Mouse (Mus musculus) layer of hippocampus, adult 18-20 months (tissue): ENCODE data around the gene Zfp11. TPM values are rescaled to one million over a fixed set of nuclear protein-coding genes. Genes with fewer than 3 reads are reported as not detected.
"Not testable (repeated sequence)": the region's sequence is repeated elsewhere in the genome, so short reads cannot be mapped to it uniquely, and the experiment has no call there.

Experiments
- DNase-seq, 2 experiments: peaks; one replicate each; pipeline ENCODE4 v3.0.0; 2022; ENCODE audit warnings: low spot score in 2 of 2
- long read RNA-seq: library from polyadenylated mRNA; stranded (forward); transcript quantifications from one replicate; pipeline ENCODE4 v2.0.0, GENCODE M21; 2021
- total RNA-seq, 2 experiments: library from RNA; stranded (reverse); gene quantifications; 2 replicates each; pipeline ENCODE4 v1.2.3; 2021

The Zfp11 gene
- total RNA-seq, result 1 to 10 TPM; 6.7 to 7.3 TPM
- long read RNA-seq, transcript Zfp11-201 (3 exons, 3,929 nt), result major isoform, 8 of 11 reads
- long read RNA-seq, partial matches to known transcripts, result 1 of 11 reads
- long read RNA-seq, other reads (novel, unspliced or antisense), result 2 of 11 reads

- DNase-seq, result peak; percentile 57 to 85
These were observed at the start of gene Zfp11 for GRCm38 (mm10) chr5:129670036-129670458. Zfp11 (minus strand) TSS chr5:129670099.

DNA sequence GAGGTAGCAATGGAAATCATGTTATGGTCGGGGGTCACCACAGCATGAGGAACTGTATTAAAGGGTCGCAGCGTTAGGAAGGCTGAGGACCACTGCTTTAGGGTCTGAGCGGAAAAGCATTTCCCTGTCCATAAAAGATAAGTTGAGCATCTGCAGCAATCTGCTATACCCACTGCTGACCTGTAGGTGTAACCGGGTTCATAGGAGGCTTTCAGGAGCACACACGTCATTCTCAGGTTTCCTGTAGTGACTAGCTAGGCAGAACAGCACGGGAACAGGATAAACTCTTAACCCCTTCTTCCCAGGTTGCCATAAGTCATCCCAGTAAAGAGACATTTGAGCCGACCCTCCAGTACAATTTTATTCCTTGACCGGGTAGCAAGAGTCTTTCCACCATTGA is 47.1 kb upstream of the Zfp11 start:
- no peak for DNase-seq

DNA sequence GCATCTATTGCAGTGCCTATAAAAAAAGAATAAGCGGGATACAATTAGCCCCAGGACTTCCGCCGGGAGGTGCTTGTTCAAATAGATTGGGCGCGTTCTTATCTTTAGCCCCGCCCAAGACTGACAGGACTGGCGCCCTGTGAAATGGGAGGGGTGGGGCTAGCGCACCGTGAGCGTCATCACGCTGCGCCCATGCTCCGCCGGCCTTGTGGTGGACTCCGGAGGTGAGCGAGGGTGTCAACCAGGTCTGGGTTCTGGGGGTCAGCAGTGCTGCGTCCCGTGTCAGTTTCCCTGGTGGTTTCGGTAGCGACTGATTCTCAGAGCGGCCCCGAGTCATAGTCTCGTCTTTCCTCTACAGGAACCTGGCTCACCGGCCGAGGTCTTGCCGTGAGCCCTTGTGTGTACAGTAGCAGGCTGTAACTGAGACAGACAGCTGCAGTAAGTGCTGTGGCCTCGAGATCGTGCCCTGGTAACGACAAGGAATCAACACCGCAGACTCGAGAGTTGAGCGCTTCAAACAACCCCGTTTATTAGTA is 45.5 kb upstream of the Zfp11 start, which contains the start of gene Mrps17:
Mrps17 (plus strand) TSS at position 172 of the 536 bp plus-strand sequence.
- DNase-seq, result peak; percentile 88 to 94

GRCm38 (mm10) chr5:129708412-129708811 is 38.5 kb upstream of the Zfp11 start, which contains the start of gene Sept14:
Sept14 (minus strand) TSS chr5:129708512.
- no peak for DNase-seq

DNA sequence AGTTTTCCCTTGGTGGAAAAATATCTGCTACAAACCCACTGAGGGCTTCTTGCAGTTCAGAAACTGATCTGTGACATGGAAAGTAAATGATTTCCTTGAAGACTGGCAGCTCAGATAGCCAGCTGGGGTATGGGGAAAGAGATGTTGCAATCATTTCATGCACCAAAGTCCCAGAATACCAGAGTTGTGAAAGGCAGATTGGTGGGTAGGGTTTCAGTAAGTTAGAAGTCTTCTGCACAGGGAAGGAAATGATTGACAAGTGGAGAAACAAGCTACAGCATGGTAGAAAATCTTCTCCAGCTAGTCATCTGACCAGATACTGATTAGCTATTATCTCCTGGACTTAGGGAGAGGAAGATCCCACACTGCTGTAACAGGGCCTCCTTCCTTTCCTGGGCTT is 33.5 kb upstream of the Zfp11 start:
- no peak for DNase-seq

GRCm38 (mm10) chr5:129701706-129702105 is 31.8 kb upstream of the Zfp11 start:
- no peak for DNase-seq

DNA sequence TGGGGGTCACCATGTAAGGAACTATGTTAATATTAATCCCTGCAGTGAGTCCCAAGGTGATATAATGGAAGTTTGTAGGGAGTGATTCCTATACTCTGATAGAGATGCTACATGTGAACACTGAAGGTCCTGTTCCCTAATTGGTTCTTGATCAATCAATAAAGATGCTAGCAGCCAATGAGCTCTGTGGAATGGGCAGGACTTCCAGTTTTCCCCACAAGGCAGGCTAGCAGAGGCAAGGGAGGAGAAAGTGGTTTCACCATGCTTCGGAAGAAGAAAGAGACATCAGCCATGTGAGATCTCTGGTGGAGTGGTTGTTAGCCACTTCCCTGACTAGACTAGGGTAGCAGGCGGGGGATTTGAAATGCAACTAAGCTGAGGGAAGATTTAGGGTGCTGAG is 30.6 kb upstream of the Zfp11 start:
- no peak for DNase-seq

DNA sequence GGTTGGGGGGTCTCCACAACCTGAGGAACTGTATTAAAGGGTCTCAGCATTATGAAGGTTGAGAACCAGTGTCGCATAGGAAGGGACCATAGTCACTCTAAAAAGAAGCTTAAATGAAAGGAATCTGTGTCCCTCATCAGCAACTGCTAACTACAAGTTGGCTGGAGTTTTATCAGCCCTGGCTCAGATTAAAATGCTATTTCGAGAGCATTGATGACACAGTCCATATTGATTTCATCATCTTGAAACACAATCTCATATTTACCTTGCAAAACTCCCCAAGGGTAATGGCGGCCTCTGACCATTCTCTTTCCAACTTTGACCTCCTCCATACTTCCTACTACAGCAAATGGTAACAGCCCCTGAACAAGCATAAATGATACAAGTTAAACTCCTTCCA is 20.6 kb upstream of the Zfp11 start:
- DNase-seq, result no peak

DNA sequence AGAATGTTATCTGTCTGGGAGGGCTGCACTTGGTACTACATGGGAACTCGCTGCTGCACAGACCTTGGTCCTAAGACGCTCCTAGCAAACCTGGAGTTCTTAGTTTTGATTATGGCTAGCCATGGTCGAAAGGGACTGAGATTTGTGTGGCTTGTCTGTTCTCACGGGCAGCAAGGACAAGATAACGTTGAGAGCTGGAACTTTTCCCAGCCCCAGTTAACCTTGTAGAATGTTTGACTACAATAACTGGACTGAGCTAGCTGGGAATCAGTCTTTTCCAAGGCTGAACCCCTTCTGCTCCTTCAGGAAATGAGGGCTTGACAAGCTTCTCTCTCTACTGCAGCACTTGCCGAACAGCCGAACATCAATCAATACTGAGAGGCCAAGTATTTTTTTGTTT is 17.7 kb upstream of the Zfp11 start:
- DNase-seq, result no peak

- not testable (repeated sequence) for DNase-seq
These were observed 15.2 kb upstream of the Zfp11 start for GRCm38 (mm10) chr5:129685141-129685540.

DNA sequence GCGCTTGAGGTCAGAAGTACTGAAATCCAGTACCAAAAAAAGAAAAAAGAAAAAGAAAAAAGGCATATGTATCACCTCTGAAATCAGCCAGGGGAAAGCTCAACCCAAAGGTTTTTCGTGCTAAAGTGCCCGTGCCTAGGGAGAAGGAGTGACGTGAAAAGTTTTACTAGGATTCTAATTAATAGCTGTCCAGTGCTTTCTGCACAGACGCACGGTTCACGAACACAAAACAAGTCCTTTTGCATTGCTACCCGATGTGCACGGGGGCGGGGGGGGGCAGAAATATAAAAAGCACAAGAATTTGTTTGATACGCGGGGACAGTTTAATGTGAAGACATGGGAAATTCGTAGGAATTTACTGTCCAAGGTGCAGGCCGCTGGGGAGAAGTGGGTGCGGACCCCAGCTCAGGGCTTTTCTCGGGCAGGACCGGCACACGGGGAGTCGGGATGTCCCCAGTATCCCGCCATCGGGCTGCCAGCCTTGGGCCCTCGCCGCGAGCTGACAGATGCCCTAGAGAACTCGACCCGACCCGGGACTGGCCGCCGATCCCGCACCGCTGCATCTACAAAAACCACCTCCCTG is 355 bp downstream of the Zfp11 start:
- peak in 1 of 2 experiments; percentile 10 for DNase-seq

- no peak for DNase-seq
These were observed 2.0 kb downstream of the Zfp11 start for GRCm38 (mm10) chr5:129667851-129668250.

GRCm38 (mm10) chr5:129666271-129666909 is 3.5 kb downstream of the Zfp11 start:
- DNase-seq, result peak in 1 of 2 experiments; percentile 36

GRCm38 (mm10) chr5:129664090-129664489 is 5.8 kb downstream of the Zfp11 start:
- DNase-seq, result no peak

DNA sequence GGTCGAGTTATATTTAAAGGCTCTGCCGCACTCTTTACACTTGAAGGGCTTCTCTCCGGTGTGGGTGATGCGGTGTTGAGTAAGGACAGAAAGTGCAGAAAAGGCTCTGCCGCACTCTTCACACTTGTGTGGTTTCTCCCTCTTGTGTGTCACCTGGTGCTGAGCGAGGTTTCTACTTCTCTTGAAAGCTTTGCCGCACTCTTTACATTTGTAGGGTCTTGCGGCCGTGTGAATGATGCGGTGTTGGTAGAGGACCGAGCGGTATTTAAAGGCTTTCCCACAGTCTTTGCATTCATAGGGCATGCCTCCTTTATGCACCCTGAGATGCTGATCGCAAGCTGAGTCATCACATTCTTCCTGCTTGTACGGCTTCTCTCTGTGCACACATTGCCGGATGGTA is 12.0 kb downstream of the Zfp11 start:
- DNase-seq, result no peak

DNA sequence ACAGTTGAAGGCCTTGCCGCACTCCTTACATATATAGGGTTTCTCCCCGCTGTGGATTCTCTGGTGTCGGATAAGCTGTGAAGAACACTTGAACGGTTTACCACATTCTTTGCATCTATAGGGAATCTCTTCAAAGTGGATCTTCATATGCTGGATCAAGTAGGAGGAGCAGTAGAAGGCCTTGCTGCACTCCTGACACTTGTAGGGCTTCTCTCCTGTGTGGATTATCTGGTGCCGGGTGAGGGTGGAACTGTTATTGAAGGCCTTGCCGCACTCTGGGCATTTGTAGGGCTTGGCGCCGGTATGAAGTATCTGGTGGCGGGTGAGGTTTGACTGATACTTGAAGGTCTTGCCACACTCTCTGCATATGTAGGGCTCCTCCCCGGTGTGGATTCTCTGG is 12.9 kb downstream of the Zfp11 start:
- DNase-seq, result no peak

- DNase-seq, result no peak
These were observed 19.0 kb downstream of the Zfp11 start for GRCm38 (mm10) chr5:129650858-129651257.

GRCm38 (mm10) chr5:129632270-129633250 is 37.3 kb downstream of the Zfp11 start:
- not testable (repeated sequence) for DNase-seq

DNA sequence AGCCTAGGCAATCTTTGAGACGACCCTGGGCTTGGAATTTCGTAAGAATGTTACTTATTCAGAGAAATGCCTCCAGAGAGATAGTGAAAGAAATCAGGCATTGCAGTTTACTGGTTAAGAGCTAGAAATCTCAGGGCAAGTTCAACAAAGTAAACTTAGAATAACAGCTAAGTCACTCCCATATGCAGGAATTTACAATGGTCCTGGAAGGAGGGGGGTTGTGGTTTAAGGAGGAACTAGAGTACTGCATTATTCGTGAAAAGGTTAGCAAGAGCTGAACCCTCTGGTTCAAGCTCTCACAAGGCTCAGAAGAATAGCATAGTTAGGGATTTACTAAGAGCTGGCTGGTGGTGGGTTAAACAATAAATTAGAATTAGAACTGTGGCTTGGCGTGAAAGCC is 43.3 kb downstream of the Zfp11 start:
- not testable (repeated sequence) for DNase-seq

DNA sequence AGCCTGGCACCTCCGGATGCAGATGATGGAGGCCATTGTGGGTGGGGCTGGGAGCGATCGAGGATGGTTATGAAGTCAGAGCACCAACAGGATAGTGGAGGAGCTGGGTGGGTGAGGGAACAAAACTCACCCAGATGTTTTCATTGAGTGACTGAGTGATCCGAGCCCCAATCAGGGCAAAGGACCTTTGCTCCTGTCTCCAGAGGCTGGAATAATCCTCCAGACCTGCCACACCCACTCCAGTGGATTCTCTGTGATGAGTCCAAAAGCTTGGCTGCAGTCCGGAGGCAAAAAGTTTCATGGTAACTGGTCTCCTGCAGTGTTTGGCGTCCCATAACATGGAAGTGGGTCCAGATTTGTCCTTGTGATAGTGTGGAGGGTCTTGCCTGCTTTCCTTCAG is 43.8 kb downstream of the Zfp11 start:
- DNase-seq, result no peak

GRCm38 (mm10) chr5:129621361-129621760 is 48.5 kb downstream of the Zfp11 start:
- no peak for DNase-seq
